Mouse (Mus musculus) MEL (cell line): ENCODE results near the gene Mettl23. TPM values are rescaled to one million over a fixed set of nuclear protein-coding genes. Genes with fewer than 3 reads are reported as not detected.

ENCODE experiments used
- DNase-seq: peaks from one replicate; pipeline ENCODE4 v3.0.0; 2011; ENCODE audit warnings: low read depth, low spot score
- H3K27ac ChIP-seq: 2 replicates; pipeline ENCODE4 v1.5.1; 2012; ENCODE audit warnings: low read depth, mild to moderate bottlenecking, control low read depth, low read length, moderate library complexity; ENCODE audit not compliant: control insufficient read depth
- H3K27me3 ChIP-seq, 2 experiments: fragments of 150-350 bp in 1 of 2; sonication (generic) in 1 of 2; 2 replicates each; pipeline ENCODE4 v1.6.1; 2012; ENCODE audit warnings: low read length in 2 of 2, mild to moderate bottlenecking in 2 of 2, improper control_type of control experiment in 1 of 2, moderate library complexity in 1 of 2; ENCODE audit not compliant: insufficient read depth in 2 of 2, control insufficient read depth in 1 of 2
- H3K36me3 ChIP-seq, 2 experiments: 2 replicates each; pipeline ENCODE4 v1.6.1; 2012 to 2014; ENCODE audit warnings: low read length in 2 of 2, improper control_type of control experiment in 1 of 2, inconsistent platforms in 1 of 2, mild to moderate bottlenecking in 1 of 2; ENCODE audit not compliant: insufficient read depth in 2 of 2, control insufficient read depth in 1 of 2
- H3K4me1 ChIP-seq, 2 experiments: fragments of 150-350 bp in 1 of 2; sonication (generic) in 1 of 2; 2 replicates each; pipeline ENCODE4 v1.6.1; 2012; ENCODE audit warnings: low read length in 2 of 2, improper control_type of control experiment in 1 of 2, mild to moderate bottlenecking in 1 of 2; ENCODE audit not compliant: insufficient read depth in 2 of 2, control insufficient read depth in 1 of 2
- H3K4me3 ChIP-seq, 2 experiments: fragments of 150-350 bp in 1 of 2; sonication (generic) in 1 of 2; 2 replicates each; pipeline ENCODE4 v1.5.1; 2012; ENCODE audit warnings: low read depth in 2 of 2, low read length in 2 of 2, mild to moderate bottlenecking in 2 of 2, moderate library complexity in 2 of 2, control low read depth in 1 of 2, improper control_type of control experiment in 1 of 2; ENCODE audit not compliant: control insufficient read depth in 1 of 2, insufficient read depth in 1 of 2
- H3K79me2 ChIP-seq: 2 replicates; pipeline ENCODE4 v1.6.1; 2012; ENCODE audit warnings: mild to moderate bottlenecking, low read length, moderate library complexity; ENCODE audit not compliant: control insufficient read depth, poor library complexity, insufficient read depth
- H3K9ac ChIP-seq: 2 replicates; pipeline ENCODE4 v1.6.1; 2012; ENCODE audit warnings: low read depth, mild to moderate bottlenecking, control low read depth, low read length, moderate library complexity; ENCODE audit not compliant: control insufficient read depth, poor library complexity, severe bottlenecking
- H3K9me3 ChIP-seq: fragments of 150-350 bp; sonication (generic); replicated peaks from 2 replicates; pipeline ENCODE4 v1.6.1; 2012; ENCODE audit warnings: mild to moderate bottlenecking, low read length, improper control_type of control experiment, moderate library complexity; ENCODE audit not compliant: insufficient read depth
- CHD2 ChIP-seq: IDR thresholded peaks from 2 replicates; pipeline ENCODE4 v1.6.1; 2011; ENCODE audit warnings: low read length, improper control_type of control experiment
- E2F4 ChIP-seq: IDR thresholded peaks from 2 replicates; pipeline ENCODE4 v1.6.1; 2011; ENCODE audit warnings: low read depth, low read length, improper control_type of control experiment, borderline replicate concordance
- EP300 ChIP-seq, 2 experiments: IDR thresholded peaks; 2 replicates each; pipeline ENCODE4 v1.6.1; 2011; ENCODE audit warnings: improper control_type of control experiment in 2 of 2, low read length in 2 of 2, low read depth in 1 of 2, mild to moderate bottlenecking in 1 of 2
- ETS1 ChIP-seq: IDR thresholded peaks from 2 replicates; pipeline ENCODE4 v1.6.1; 2012; ENCODE audit warnings: low read depth, mild to moderate bottlenecking, inconsistent platforms, low read length, improper control_type of control experiment, moderate library complexity
- GABPA ChIP-seq: IDR thresholded peaks from 2 replicates; pipeline ENCODE4 v1.6.1; 2012; ENCODE audit warnings: low read depth, mild to moderate bottlenecking, inconsistent platforms, low read length, improper control_type of control experiment, moderate library complexity
- MAX ChIP-seq: IDR thresholded peaks from 2 replicates; pipeline ENCODE4 v1.6.1; 2011; ENCODE audit warnings: low read length, improper control_type of control experiment
- MAZ ChIP-seq: IDR thresholded peaks from 2 replicates; pipeline ENCODE4 v1.6.1; 2012; ENCODE audit warnings: low read depth, mild to moderate bottlenecking, inconsistent platforms, low read length, improper control_type of control experiment
- MYB ChIP-seq: IDR thresholded peaks from 2 replicates; pipeline ENCODE4 v1.6.1; 2011; ENCODE audit warnings: mild to moderate bottlenecking, low read depth, low read length, improper control_type of control experiment
- MYC ChIP-seq: IDR thresholded peaks from 2 replicates; pipeline ENCODE4 v1.6.1; 2011; ENCODE audit warnings: low read depth, mild to moderate bottlenecking, low read length, improper control_type of control experiment, moderate library complexity
- NELFE ChIP-seq: IDR thresholded peaks from 2 replicates; pipeline ENCODE4 v1.6.1; 2011; ENCODE audit warnings: low read depth, low read length, improper control_type of control experiment
- NRF1 ChIP-seq: IDR thresholded peaks from 2 replicates; pipeline ENCODE4 v1.6.1; 2014; ENCODE audit warnings: low read depth, mild to moderate bottlenecking, inconsistent platforms, low read length, improper control_type of control experiment, moderate library complexity; ENCODE audit not compliant: poor library complexity, insufficient read depth, severe bottlenecking
- POLR2A ChIP-seq, 2 experiments: IDR thresholded peaks; 2 replicates each; pipeline ENCODE4 v1.6.1; 2011 to 2012; ENCODE audit warnings: low read length in 2 of 2, mild to moderate bottlenecking in 2 of 2, control low read depth in 1 of 2, improper control_type of control experiment in 1 of 2, low read depth in 1 of 2, moderate library complexity in 1 of 2; ENCODE audit not compliant: control insufficient read depth in 1 of 2, insufficient read depth in 1 of 2, poor library complexity in 1 of 2
- POLR2AphosphoS2 ChIP-seq: IDR thresholded peaks from 2 replicates; pipeline ENCODE4 v1.6.1; 2011; ENCODE audit warnings: low read length, improper control_type of control experiment
- RAD21 ChIP-seq: IDR thresholded peaks from 2 replicates; pipeline ENCODE4 v1.6.1; 2011; ENCODE audit warnings: mild to moderate bottlenecking, low read depth, low read length, improper control_type of control experiment
- RCOR1 ChIP-seq: IDR thresholded peaks from 2 replicates; pipeline ENCODE4 v1.6.1; 2012; ENCODE audit warnings: low read depth, mild to moderate bottlenecking, inconsistent platforms, low read length, improper control_type of control experiment
- SIN3A ChIP-seq: IDR thresholded peaks from 2 replicates; pipeline ENCODE4 v1.6.1; 2012; ENCODE audit warnings: low read length, improper control_type of control experiment, inconsistent platforms
- TAL1 ChIP-seq: IDR thresholded peaks from 2 replicates; pipeline ENCODE4 v1.6.1; 2012; ENCODE audit warnings: mild to moderate bottlenecking, inconsistent platforms, low read length, moderate library complexity, mixed read lengths
- UBTF ChIP-seq: IDR thresholded peaks from 2 replicates; pipeline ENCODE4 v1.6.1; 2012; ENCODE audit warnings: low read depth, mild to moderate bottlenecking, inconsistent platforms, low read length, improper control_type of control experiment, moderate library complexity, borderline replicate concordance; ENCODE audit not compliant: insufficient read depth
- USF1 ChIP-seq: IDR thresholded peaks from 2 replicates; pipeline ENCODE4 v1.6.1; 2014; ENCODE audit warnings: low read depth, mild to moderate bottlenecking, inconsistent platforms, low read length, improper control_type of control experiment, moderate library complexity
- USF2 ChIP-seq, 2 experiments: IDR thresholded peaks; 2 replicates each; pipeline ENCODE4 v1.6.1; 2011 to 2012; ENCODE audit warnings: improper control_type of control experiment in 2 of 2, low read length in 2 of 2, borderline replicate concordance in 1 of 2, inconsistent platforms in 1 of 2, low read depth in 1 of 2, mild to moderate bottlenecking in 1 of 2; ENCODE audit not compliant: insufficient read depth in 1 of 2
- ZC3H11A ChIP-seq: IDR thresholded peaks from 2 replicates; pipeline ENCODE4 v1.6.1; 2012; ENCODE audit warnings: low read depth, mild to moderate bottlenecking, inconsistent platforms, low read length, improper control_type of control experiment
- ZKSCAN1 ChIP-seq: IDR thresholded peaks from 2 replicates; pipeline ENCODE4 v1.6.1; 2012; ENCODE audit warnings: low read depth, mild to moderate bottlenecking, inconsistent platforms, low read length, improper control_type of control experiment, moderate library complexity
- ZMIZ1 ChIP-seq: IDR thresholded peaks from 2 replicates; pipeline ENCODE4 v1.6.1; 2012; ENCODE audit warnings: low read depth, mild to moderate bottlenecking, inconsistent platforms, low read length, improper control_type of control experiment, moderate library complexity
- ZNF384 ChIP-seq: IDR thresholded peaks from 2 replicates; pipeline ENCODE4 v1.6.1; 2012; ENCODE audit warnings: low read depth, mild to moderate bottlenecking, inconsistent platforms, low read length, improper control_type of control experiment
- polyA plus RNA-seq, 2 experiments: library from polyadenylated mRNA; stranded (reverse) in 1 of 2; unstranded in 1 of 2; fragments of >175 nt in 1 of 2; fragments of >200 nt in 1 of 2; gene quantifications; 2 replicates each; pipeline versions ENCODE4 v1.2.1 to v1.2.4; 2012; ENCODE audit warnings: low replicate concordance in 2 of 2, low read depth in 1 of 2; ENCODE audit not compliant: insufficient read length in 2 of 2, insufficient read depth in 1 of 2, missing spikeins in 1 of 2
- total RNA-seq: library from RNA; depleted of rRNA; stranded (reverse); fragments of 300-350 nt; gene quantifications from 2 replicates; pipeline ENCODE4 v1.2.3, GENCODE M21; 2012

Mettl23 gene
- total and polyA plus RNA-seq, 3 experiments = 58.5 to 69.9 TPM; not detected in 1

GRCm38 (mm10) chr11:116814076-116814883 lies 28.8 kb upstream of the Mettl23 start:
- H3K9me3 ChIP-seq = no peaks in the 10 kb centered on the region
- no peak overlapping the region for H3K9ac ChIP-seq
- TF ChIP-seq ETS1 (no peak), POLR2A (IDR thresholded peaks at IDR 0.05; ENCODE audit: control insufficient read depth in 1 of 2, insufficient read depth in 1 of 2, low read depth in 1 of 2, low read length in 2 of 2, poor library complexity in 1 of 2) (no peak)
- no peak overlapping the region for H3K27ac ChIP-seq
- H3K36me3 ChIP-seq = no peaks in the 10 kb centered on the region
- H3K4me3 ChIP-seq = no peak overlapping the region
- no peak for DNase-seq
- no peaks in the 10 kb centered on the region for H3K79me2 ChIP-seq
- H3K27me3 ChIP-seq = no peaks in the 10 kb centered on the region
- H3K4me1 ChIP-seq = no peaks in the 10 kb centered on the region

GRCm38 (mm10) chr11:116814884-116815415 lies 28.1 kb upstream of the Mettl23 start:
- Histone ChIP-seq H3K4me3 (no peak overlapping the region), H3K27me3 (no peaks in the 10 kb centered on the region), H3K9ac (no peak overlapping the region), H3K4me1 (no peaks in the 10 kb centered on the region), H3K9me3 (no peaks in the 10 kb centered on the region)
- DNase-seq = no peak
- TF ChIP-seq CHD2 (no peak), UBTF (no peak), ZKSCAN1 (no peak), TAL1 (no peak), ETS1 (no peak), E2F4 (no peak), MYB (no peak), EP300 (IDR thresholded peaks at IDR 0.05; ENCODE audit: low read depth in 1 of 2, low read length in 2 of 2) (no peak), ZMIZ1 (no peak), NRF1 (no peak), ZNF384 (no peak)
- TF ChIP-seq, all 39 proteins: peak for 0
- H3K79me2 ChIP-seq = no peaks in the 10 kb centered on the region
- H3K27ac ChIP-seq = no peak overlapping the region
- H3K36me3 ChIP-seq = no peaks in the 10 kb centered on the region

GRCm38 (mm10) chr11:116816769-116817168 lies 26.3 kb upstream of the Mettl23 start:
- no peaks in the 10 kb centered on the region for H3K36me3 ChIP-seq
- no peaks in the 10 kb centered on the region for H3K27me3 ChIP-seq
- no peak for DNase-seq
- H3K9ac ChIP-seq = no peak overlapping the region
- no peak overlapping the region for H3K27ac ChIP-seq
- H3K4me1 ChIP-seq = no peaks in the 10 kb centered on the region
- no peaks in the 10 kb centered on the region for H3K79me2 ChIP-seq
- H3K9me3 ChIP-seq = no peaks in the 10 kb centered on the region
- no peak overlapping the region for H3K4me3 ChIP-seq
- TF ChIP-seq GABPA = no peak
- TF ChIP-seq ZNF384 = no peak
- no peak for TF ChIP-seq MAX
- TF ChIP-seq ZKSCAN1 = no peak
- TF ChIP-seq POLR2AphosphoS2 = no peak
- no peak for TF ChIP-seq ZC3H11A
- no peak for TF ChIP-seq UBTF
- no peak for TF ChIP-seq RAD21
- TF ChIP-seq USF2 (IDR thresholded peaks at IDR 0.05; ENCODE audit: borderline replicate concordance in 1 of 2, insufficient read depth in 1 of 2, low read depth in 1 of 2, low read length in 2 of 2) = no peak
- no peak for TF ChIP-seq SIN3A
- TF ChIP-seq NRF1 = no peak
- no peak for TF ChIP-seq USF1
- no peak for TF ChIP-seq NELFE
- no peak for TF ChIP-seq MYC
- no peak for TF ChIP-seq MAZ
- TF ChIP-seq ZMIZ1 = no peak
- TF ChIP-seq RCOR1 = no peak
